Mouse (Mus musculus) ovary, postnatal 14 days (tissue): Measurements from ENCODE around the gene Dtx4.

Source experiments
- DNase-seq: peaks from one replicate; pipeline ENCODE4 v3.0.0; 2022; ENCODE audit warnings: low spot score

Dtx4 gene

GRCm38 (mm10) chr19:12466204-12466603, 35.0 kb downstream of the Dtx4 start:
- peak; percentile 53 for DNase-seq

- no peak for DNase-seq
Observed at GRCm38 (mm10) chr19:12465530-12466144, 35.6 kb downstream of the Dtx4 start.

GRCm38 (mm10) chr19:12464674-12465073, 36.6 kb downstream of the Dtx4 start:
- DNase-seq, result no peak

- DNase-seq, result no peak
Observed at GRCm38 (mm10) chr19:12464127-12464526, 37.1 kb downstream of the Dtx4 start.

- DNase-seq, result no peak
Observed at GRCm38 (mm10) chr19:12463722-12464035, 37.6 kb downstream of the Dtx4 start.

GRCm38 (mm10) chr19:12462851-12463721, 38.2 kb downstream of the Dtx4 start:
- DNase-seq, result no peak

GRCm38 (mm10) chr19:12460282-12461249, 40.7 kb downstream of the Dtx4 start, which contains the start of gene Mpeg1:
Gene Mpeg1, plus strand, starts transcription at chr19:12460779.
- no peak for DNase-seq

- DNase-seq, result no peak
Observed at GRCm38 (mm10) chr19:12459516-12459915, 41.7 kb downstream of the Dtx4 start.

- DNase-seq, result no peak
Observed at GRCm38 (mm10) chr19:12457401-12458066, 43.7 kb downstream of the Dtx4 start.

- no peak for DNase-seq
Observed at GRCm38 (mm10) chr19:12445014-12445413, 56.2 kb downstream of the Dtx4 start.

GRCm38 (mm10) chr19:12442560-12442959, 58.7 kb downstream of the Dtx4 start:
- DNase-seq, result no peak

- DNase-seq, result no peak
Observed at GRCm38 (mm10) chr19:12440103-12440725, 61.0 kb downstream of the Dtx4 start.

GRCm38 (mm10) chr19:12439581-12439980, 61.7 kb downstream of the Dtx4 start:
- DNase-seq, result no peak

GRCm38 (mm10) chr19:12435750-12436524, 65.3 kb downstream of the Dtx4 start:
- DNase-seq, result no peak

GRCm38 (mm10) chr19:12435011-12435416, 66.2 kb downstream of the Dtx4 start:
- DNase-seq, result no peak

GRCm38 (mm10) chr19:12433033-12433432, 68.2 kb downstream of the Dtx4 start:
- DNase-seq, result peak; percentile 31

- DNase-seq, result no peak
Observed at GRCm38 (mm10) chr19:12427605-12428004, 73.6 kb downstream of the Dtx4 start, which contains the start of gene Pfpl. Gene Pfpl, plus strand, starts transcription at chr19:12427905.

GRCm38 (mm10) chr19:12427101-12427500, 74.2 kb downstream of the Dtx4 start:
- no peak for DNase-seq

- DNase-seq, result no peak
Observed at GRCm38 (mm10) chr19:12421680-12422079, 79.6 kb downstream of the Dtx4 start.

- DNase-seq, result no peak
Observed at GRCm38 (mm10) chr19:12420555-12420954, 80.7 kb downstream of the Dtx4 start.
